Mouse (Mus musculus): Measurements from ENCODE around the gene Smyd2. TPM values are rescaled to one million over a fixed set of nuclear protein-coding genes. Genes with fewer than 3 reads are reported as not detected.

Smyd2 gene
- total RNA-seq (2023): 9.9 TPM

GRCm38 (mm10) chr1:189921818-189922592, at the start of gene Smyd2:
Smyd2 (minus strand) TSS chr1:189922363.

Other genes starting within 250 kb of the Smyd2 start
- gene Cenpf, start 234.3 kb downstream of the Smyd2 start, total RNA-seq (2023): 0.43 TPM
- 2.8 TPM for gene Ptpn14, start 194.1 kb downstream of the Smyd2 start, total RNA-seq (2023)
- gene Prox1, start 248.4 kb upstream of the Smyd2 start, total RNA-seq (2023): 0.15 TPM

Measured in CD8-positive naive resting alpha-beta T cell, adult 57 days (primary cell).